Mouse (Mus musculus) heart, embryonic 16.5 days (tissue): ENCODE measurements at regions not wholly inside any gene's neighbourhood (a gene's known extent, or its start where the extent isn't known, plus 50 kb on each side); places are given as distances from the start of the nearest gene placed in this dataset.

ENCODE experiments used
- ATAC-seq: fragments of 200-750 bp; cut with Nextera tagmentation; replicated peaks from 2 replicates; pipeline ENCODE4 v1.8.0; 2017; ENCODE audit warnings: moderate number of reproducible peaks; ENCODE audit not compliant: insufficient read depth, low FRiP score; ENCODE audit errors: extremely low read depth
- H3K27ac ChIP-seq: fragments of 300-500 bp; sonication (generic); 2 replicates; pipeline ENCODE4 v1.5.1; 2014; ENCODE audit warnings: mild to moderate bottlenecking, low read length, control low read depth, moderate library complexity
- H3K27me3 ChIP-seq: fragments of 300-500 bp; sonication (generic); 2 replicates; pipeline ENCODE4 v1.6.1; 2014; ENCODE audit warnings: low read length, mixed read lengths; ENCODE audit not compliant: control insufficient read depth, insufficient read depth
- H3K36me3 ChIP-seq: fragments of 300-500 bp; sonication (generic); 2 replicates; pipeline ENCODE4 v1.6.1; 2014; ENCODE audit not compliant: control insufficient read depth, insufficient read depth
- H3K4me1 ChIP-seq: fragments of 300-500 bp; sonication (generic); 2 replicates; pipeline ENCODE4 v1.6.1; 2014; ENCODE audit warnings: low read length, mixed read lengths; ENCODE audit not compliant: control insufficient read depth, insufficient read depth
- H3K4me2 ChIP-seq: fragments of 300-500 bp; sonication (generic); 2 replicates; pipeline ENCODE4 v1.6.1; 2014; ENCODE audit warnings: low read depth, mild to moderate bottlenecking, control low read depth, low read length
- H3K4me3 ChIP-seq: fragments of 300-500 bp; sonication (generic); 2 replicates; pipeline ENCODE4 v1.5.1; 2014; ENCODE audit warnings: mild to moderate bottlenecking, control low read depth, low read length
- H3K9ac ChIP-seq: fragments of 300-500 bp; sonication (generic); 2 replicates; pipeline ENCODE4 v1.6.1; 2014; ENCODE audit warnings: low read length, control low read depth
- H3K9me3 ChIP-seq: fragments of 300-500 bp; sonication (generic); replicated peaks from 2 replicates; pipeline ENCODE4 v1.6.1; 2016; ENCODE audit warnings: low read length; ENCODE audit not compliant: control insufficient read depth
- WGBS: fragments of 180-500 bp; shearing (Covaris S2); extraction: QIAGEN DNeasy Blood & Tissue Kit; methylation state at CpG from one replicate; pipeline ENCODE4 v1.1.7; 2014; 5-methylcytosine and 5-hydroxymethylcytosine counted together

DNA sequence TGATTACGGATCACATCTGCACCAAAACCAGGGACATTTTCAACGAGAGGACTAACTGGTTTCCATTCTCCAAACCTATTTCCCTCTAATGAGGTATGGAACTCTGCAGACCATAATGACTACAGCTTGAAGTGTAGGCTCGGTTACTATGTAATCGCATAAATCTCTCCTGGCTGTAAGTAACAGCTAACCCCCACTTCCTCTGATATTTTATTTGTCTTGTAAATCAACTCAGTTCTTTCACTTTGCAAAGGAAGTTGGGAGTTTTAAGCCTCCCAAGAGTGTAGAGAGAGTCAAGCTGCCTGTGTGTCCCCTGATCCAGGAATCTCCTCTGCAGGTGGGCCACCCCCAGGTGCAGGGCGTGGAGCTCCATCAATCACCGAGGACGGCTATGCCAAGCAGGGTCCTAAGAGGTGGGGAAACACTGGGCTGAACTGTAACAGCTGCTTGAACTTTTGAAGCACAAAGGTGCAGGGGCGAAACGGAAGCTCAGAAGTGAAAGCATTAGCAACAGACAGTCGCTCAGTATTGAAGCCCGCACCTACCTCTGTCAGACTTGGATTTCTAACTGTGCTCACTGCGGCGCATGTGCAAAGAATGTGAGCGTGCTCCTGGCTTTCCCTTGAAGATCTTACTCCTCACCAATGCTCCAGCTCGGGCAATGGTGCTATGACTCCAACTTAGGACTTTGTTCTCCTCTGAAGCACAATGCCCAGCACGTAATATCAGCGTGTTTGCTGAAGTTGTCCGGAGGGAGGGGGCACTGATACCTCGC is 140.1 kb upstream of the Map3k7 start:
- Histone ChIP-seq H3K9ac (no peak overlapping the region), H3K27ac (no peak overlapping the region)

DNA sequence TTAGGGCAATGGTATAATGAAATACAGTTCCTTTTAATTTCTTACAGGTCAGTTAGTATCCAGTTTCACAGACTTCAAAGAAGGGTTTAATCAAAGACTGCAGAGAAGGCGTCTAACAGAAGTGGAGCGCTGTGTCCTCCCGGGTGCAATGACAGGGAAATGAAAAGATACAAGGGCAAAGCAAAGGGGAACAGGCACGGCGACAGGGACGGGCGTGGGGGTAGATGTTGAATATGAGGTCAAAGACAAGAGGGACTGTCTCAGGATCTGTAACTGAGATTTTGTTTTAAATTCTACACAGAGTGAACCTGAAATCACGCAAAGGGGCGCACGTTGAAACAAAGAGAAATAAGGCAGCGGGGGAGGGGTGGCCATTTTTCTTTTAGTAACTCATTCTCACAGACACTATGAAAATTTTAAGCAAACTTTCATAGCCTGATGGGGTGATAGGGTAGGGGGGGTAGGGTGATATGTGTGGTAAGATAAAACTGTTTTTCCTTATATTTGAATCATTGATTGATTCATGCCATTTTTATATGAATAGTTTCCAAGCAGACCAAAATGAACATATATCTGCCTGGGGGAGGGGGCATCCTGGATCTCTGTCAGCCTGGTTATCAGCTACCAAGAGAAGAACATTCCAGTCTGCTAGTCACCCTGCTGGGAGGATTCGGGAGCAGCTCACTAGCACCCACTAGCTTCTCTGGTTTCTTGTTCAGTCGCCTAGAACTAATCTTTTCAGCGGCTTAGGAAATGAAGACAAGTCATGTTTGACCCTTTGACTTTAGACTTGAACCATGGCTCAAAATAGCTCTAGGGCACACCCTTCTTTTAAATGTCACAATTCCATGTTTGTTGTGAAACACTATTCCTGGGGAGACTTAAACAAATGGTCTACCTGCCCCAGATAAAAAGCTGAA is 139.1 kb upstream of the Map3k7 start:
- no peaks in the 10 kb centered on the region for H3K27me3 ChIP-seq
- H3K4me1 ChIP-seq = peaks cover 10% of the 10 kb centered on the region; the same call in 1 of the 2 replicates
- no peak overlapping the region for H3K9ac ChIP-seq
- no peak overlapping the region for H3K27ac ChIP-seq
- H3K4me2 ChIP-seq = peak overlapping the region; percentile 42
- no peaks in the 10 kb centered on the region for H3K36me3 ChIP-seq
- H3K4me3 ChIP-seq = peak overlapping the region; percentile 29
- WGBS = 45% methylated on average over 14 of the region's 14 CpGs
- H3K9me3 ChIP-seq = no peaks in the 10 kb centered on the region
- 0 out of 2 replicates have a peak, but pooled peaks have one; percentile 6 for ATAC-seq

More for the DNA sequence above, 140.1 kb upstream of the Map3k7 start:
- peak overlapping the region; percentile 42 for H3K4me2 ChIP-seq
- 48% methylated on average over 19 of the region's 19 CpGs for WGBS
- H3K36me3 ChIP-seq = no peaks in the 10 kb centered on the region
- no peaks in the 10 kb centered on the region for H3K27me3 ChIP-seq
- peaks cover 10% of the 10 kb centered on the region; the same call in 1 of the 2 replicates for H3K4me1 ChIP-seq
- no peaks in the 10 kb centered on the region for H3K9me3 ChIP-seq
- H3K4me3 ChIP-seq = peak overlapping the region; percentile 16
- ATAC-seq = no peak; the same call in 1 of the 2 replicates

DNA sequence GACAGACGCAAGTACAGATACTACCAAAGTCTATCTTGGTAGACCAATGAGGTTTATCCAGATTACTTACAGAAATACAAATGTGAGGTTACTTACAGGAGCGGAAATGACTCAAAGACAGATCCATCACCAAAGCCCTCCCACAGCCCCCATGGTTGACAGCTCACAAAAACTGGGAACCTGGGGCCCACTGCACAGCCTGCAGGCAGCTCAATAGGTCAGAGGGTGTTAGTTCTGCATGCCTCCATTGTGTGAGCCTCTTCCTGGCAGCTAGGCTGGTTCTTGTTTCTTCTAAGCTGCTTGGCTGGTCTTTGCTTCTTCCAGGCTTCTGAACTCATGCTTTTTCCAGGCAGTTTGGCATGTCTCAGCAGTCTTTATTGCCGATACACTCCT is 138.5 kb upstream of the Map3k7 start:
- no peak for ATAC-seq
- H3K27ac ChIP-seq = no peak overlapping the region
- WGBS = 66% methylated on average over 3 of the region's 3 CpGs

DNA sequence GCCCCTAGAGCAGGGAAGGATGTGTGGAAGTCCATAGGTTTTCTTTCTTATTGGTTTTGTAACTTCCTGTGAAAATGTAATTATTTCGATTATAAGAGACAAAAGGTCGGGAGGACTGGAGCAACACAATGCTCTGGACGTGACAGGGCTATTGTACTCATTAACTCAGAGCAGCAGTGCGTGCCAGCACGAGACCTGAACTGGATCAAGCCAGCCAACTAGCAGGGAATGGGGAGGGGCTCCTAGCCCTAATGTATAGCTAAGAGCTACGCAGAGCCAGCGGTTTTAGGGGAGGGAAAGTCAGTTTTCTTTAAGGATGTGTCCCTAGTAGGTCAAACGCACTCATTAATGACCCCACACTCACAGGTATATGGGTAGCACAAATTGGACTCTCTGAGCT is 137.2 kb upstream of the Map3k7 start:
- no peak overlapping the region for H3K4me3 ChIP-seq
- 88% methylated on average over 8 of the region's 8 CpGs for WGBS
- no peaks in the 10 kb centered on the region for H3K27me3 ChIP-seq
- H3K4me1 ChIP-seq = peaks cover 10% of the 10 kb centered on the region; the same call in 1 of the 2 replicates
- no peak overlapping the region for H3K9ac ChIP-seq
- no peak for ATAC-seq
- no peaks in the 10 kb centered on the region for H3K9me3 ChIP-seq
- no peaks in the 10 kb centered on the region for H3K36me3 ChIP-seq
- H3K4me2 ChIP-seq = no peak overlapping the region
- no peak overlapping the region for H3K27ac ChIP-seq

More for the DNA sequence above, 138.5 kb upstream of the Map3k7 start:
- Histone ChIP-seq H3K4me2 (no peak overlapping the region), H3K9me3 (no peaks in the 10 kb centered on the region), H3K9ac (no peak overlapping the region), H3K27me3 (no peaks in the 10 kb centered on the region), H3K36me3 (no peaks in the 10 kb centered on the region), H3K4me1 (peaks cover 10% of the 10 kb centered on the region; the same call in 1 of the 2 replicates), H3K4me3 (no peak overlapping the region)

DNA sequence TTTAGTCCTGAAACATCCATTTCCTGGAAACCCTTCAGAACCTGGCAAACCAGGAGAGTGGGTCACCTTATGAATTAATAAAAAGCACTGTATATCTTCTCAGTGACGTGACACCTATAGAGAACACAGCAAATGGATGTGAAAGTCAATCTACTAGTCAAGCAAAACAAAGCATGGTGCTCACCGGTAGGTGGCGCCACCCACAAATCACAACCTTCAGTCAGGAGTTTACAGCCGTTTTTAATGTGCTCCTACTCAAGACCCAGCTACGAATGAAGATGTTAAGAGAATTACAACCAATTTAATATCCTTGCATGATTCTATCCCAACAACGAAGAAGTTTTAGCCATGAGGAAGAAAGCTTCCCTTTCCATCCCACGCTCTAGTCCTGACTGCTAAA is 136.6 kb upstream of the Map3k7 start:
- Histone ChIP-seq H3K9me3 (no peaks in the 10 kb centered on the region), H3K4me3 (no peak overlapping the region), H3K9ac (no peak overlapping the region), H3K27me3 (no peaks in the 10 kb centered on the region), H3K36me3 (no peaks in the 10 kb centered on the region), H3K4me1 (peaks cover 10% of the 10 kb centered on the region; the same call in 1 of the 2 replicates), H3K4me2 (no peak overlapping the region), H3K27ac (no peak overlapping the region)
- ATAC-seq = no peak
- WGBS = 69% methylated on average over 7 of the region's 7 CpGs

DNA sequence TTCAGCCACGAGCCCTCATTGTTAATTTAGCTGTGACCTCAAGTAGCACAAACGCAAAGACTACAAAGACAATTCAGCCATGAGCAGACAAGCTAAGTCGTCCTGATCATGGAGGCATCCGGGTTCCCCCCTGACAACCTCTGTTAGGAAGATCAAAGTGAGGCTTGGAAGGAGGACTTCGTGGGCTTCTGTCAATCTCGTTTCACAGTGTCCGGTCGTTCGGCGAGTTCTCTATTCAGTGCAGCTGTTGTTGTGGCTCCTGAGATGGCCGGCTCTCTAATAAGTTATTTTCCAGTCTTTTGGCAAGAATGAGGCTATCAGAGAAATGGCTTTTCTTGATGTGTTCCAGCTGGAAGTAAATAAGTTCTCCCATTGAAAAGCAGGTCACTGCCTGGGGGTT is 133.7 kb upstream of the Map3k7 start:
- Histone ChIP-seq H3K4me3 (no peak overlapping the region), H3K9me3 (no peaks in the 10 kb centered on the region), H3K36me3 (no peaks in the 10 kb centered on the region), H3K27me3 (no peaks in the 10 kb centered on the region), H3K4me1 (peaks cover 11% of the 10 kb centered on the region), H3K9ac (no peak overlapping the region), H3K27ac (no peak overlapping the region), H3K4me2 (no peak overlapping the region)
- no peak for ATAC-seq
- 50% methylated on average over 11 of the region's 11 CpGs for WGBS

DNA sequence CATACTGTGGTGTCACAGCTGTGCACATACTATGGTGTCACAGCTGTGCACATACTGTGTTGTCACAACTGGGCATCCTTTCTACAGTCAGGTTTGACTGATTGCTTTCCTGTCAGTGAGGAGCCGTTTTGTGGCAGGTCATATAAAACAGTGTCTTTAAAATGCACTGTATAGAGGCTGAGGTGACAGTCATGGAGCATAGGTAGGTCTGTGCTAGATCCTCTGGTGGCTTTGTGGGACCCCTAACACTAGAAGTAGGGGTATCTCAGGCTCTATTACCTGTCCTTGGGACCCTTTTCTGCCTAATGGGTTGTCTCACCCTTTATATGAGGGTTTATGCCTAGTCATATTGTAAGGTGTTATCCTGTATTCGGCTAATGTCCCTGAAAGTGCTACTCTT is 132.4 kb upstream of the Map3k7 start:
- no peak for ATAC-seq
- H3K36me3 ChIP-seq = no peaks in the 10 kb centered on the region
- no peaks in the 10 kb centered on the region for H3K27me3 ChIP-seq
- no peak overlapping the region for H3K4me2 ChIP-seq
- H3K27ac ChIP-seq = no peak overlapping the region
- H3K9me3 ChIP-seq = no peaks in the 10 kb centered on the region
- H3K4me3 ChIP-seq = no peak overlapping the region
- WGBS = 85% methylated on average over 2 of the region's 2 CpGs
- peaks cover 18% of the 10 kb centered on the region for H3K4me1 ChIP-seq
- H3K9ac ChIP-seq = no peak overlapping the region

DNA sequence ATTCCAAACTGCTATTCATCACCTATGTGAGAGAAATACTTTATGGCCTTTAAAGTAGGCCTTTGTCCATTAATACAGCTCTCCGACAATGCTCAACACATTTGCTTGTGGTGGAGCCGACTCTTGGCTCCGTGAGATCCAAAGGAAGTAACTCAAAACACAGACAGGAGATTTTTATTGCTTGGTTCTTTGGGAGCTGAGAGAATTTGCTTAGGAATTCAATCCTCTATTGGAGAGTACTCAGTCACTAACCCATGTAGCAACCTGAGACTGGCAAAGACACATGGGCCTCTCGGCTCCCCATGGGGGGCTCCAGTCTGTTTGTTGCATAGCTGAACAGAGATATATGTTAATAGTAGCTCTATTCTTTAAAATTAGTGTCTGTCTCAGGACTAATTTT is 130.1 kb upstream of the Map3k7 start:
- ATAC-seq = no peak
- no peak overlapping the region for H3K4me2 ChIP-seq
- H3K4me1 ChIP-seq = peaks cover 22% of the 10 kb centered on the region
- no peak overlapping the region for H3K27ac ChIP-seq
- no peak overlapping the region for H3K9ac ChIP-seq
- H3K27me3 ChIP-seq = no peaks in the 10 kb centered on the region
- 69% methylated on average over 4 of the region's 4 CpGs for WGBS
- no peaks in the 10 kb centered on the region for H3K36me3 ChIP-seq
- H3K4me3 ChIP-seq = no peak overlapping the region
- H3K9me3 ChIP-seq = no peaks in the 10 kb centered on the region

DNA sequence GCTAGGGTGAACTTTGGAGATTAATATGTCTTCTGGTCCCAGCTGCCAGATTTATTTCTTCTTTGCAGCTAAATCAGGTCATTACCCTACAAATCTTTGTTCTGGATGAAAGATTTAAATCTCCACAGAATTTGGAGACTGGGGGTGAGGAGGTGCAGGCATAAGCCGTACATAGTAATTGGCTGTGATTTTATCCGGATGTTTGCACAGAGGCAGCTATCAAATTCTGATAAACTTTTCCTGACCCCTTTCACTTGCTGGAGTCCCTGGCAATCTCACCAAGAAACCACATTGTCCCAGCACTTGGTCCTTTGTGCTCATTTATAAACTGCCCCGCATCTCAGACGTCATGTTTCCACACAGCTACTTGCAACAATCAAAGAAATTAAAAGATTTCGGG is 128.8 kb upstream of the Map3k7 start:
- Histone ChIP-seq H3K9me3 (no peaks in the 10 kb centered on the region), H3K9ac (peak overlapping the region; percentile 34; the same call in 1 of the 2 replicates)

More for the DNA sequence above, 128.8 kb upstream of the Map3k7 start:
- WGBS = 14% methylated on average over 5 of the region's 5 CpGs
- no peak for ATAC-seq
- H3K4me1 ChIP-seq = peaks cover 22% of the 10 kb centered on the region
- H3K4me3 ChIP-seq = no peak overlapping the region
- no peaks in the 10 kb centered on the region for H3K27me3 ChIP-seq
- H3K36me3 ChIP-seq = no peaks in the 10 kb centered on the region
- no peak overlapping the region for H3K27ac ChIP-seq
- H3K4me2 ChIP-seq = 0 out of 2 replicates have a peak overlapping the region, but pooled peaks have one; percentile 24
